Mouse (Mus musculus): ENCODE data around the gene Tmem179. TPM values are rescaled to one million over a fixed set of nuclear protein-coding genes. Genes with fewer than 3 reads are reported as not detected.

Tmem179 gene
- polyA plus RNA-seq, 1 experiment: 0.01 TPM

DNA sequence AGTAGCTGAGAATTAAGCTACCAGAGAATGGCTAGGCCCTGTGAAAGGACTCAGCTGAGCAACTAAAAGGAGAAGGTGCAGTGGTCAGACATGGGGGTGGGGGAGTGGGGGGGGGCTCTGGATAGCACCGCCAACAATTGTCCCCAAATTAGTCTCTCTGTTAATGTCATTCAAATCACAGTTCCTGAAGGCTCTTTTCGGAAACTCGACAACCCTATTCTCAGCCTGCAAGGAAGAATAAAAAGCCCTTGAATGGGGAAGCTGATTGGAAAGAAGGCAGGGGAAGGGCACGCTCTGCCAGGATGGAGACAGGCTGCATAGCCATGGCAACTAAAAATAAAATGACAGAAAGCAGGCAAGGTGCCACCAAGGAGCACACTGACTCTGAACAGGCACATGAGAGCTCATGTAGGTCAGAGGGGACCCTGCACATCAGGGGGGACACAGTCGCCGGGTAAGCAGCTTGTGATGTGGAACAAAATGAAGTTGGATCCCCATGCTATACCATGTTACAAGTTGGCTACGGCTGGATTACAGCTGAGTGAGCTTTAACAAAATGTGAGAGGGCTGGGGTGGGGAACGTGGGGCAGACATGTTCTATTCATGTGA is 25.0 kb upstream of the Tmem179 start:
- Histone ChIP-seq H3ac (ENCODE audit: control insufficient read depth, insufficient read length) (no peak overlapping the region), H3K36me3 (ENCODE audit: control insufficient read depth, insufficient read depth) (no peaks in the 10 kb centered on the region), H3K79me2 (ENCODE audit: control insufficient read depth, insufficient read depth) (no peaks in the 10 kb centered on the region), H3K4me2 (ENCODE audit: low read depth) (no peak overlapping the region), H3K27me3 (ENCODE audit: control insufficient read depth, insufficient read depth, insufficient read length) (peaks cover 31% of the 10 kb centered on the region), H3K4me3 (no peak overlapping the region)
- TF ChIP-seq POLR2A (IDR thresholded peaks at IDR 0.05; ENCODE audit: insufficient read length, low read depth): no peak
- TF ChIP-seq MYOD1 (IDR thresholded peaks at IDR 0.05; ENCODE audit: control insufficient read depth in 1 of 3, insufficient read length in 2 of 3, low read depth in 2 of 3): no peak
- TF ChIP-seq MAX (IDR thresholded peaks at IDR 0.05; ENCODE audit: low read depth): no peak
- no peak for TF ChIP-seq SRF (IDR thresholded peaks at IDR 0.05; ENCODE audit: control insufficient read depth, insufficient read length, low read depth)
- TF ChIP-seq E2F4 (IDR thresholded peaks at IDR 0.05; ENCODE audit: insufficient read depth): no peak
- TF ChIP-seq POLR2AphosphoS2 (IDR thresholded peaks at IDR 0.05; ENCODE audit: insufficient read length, low read depth): no peak
- no peak for TF ChIP-seq CEBPB (IDR thresholded peaks at IDR 0.05; ENCODE audit: insufficient read depth, poor library complexity, severe bottlenecking)
- TF ChIP-seq TCF12 (IDR thresholded peaks at IDR 0.05; ENCODE audit: insufficient read depth, poor library complexity, severe bottlenecking): no peak
- TF ChIP-seq REST (IDR thresholded peaks at IDR 0.05; ENCODE audit: insufficient read depth, insufficient read length): no peak

DNA sequence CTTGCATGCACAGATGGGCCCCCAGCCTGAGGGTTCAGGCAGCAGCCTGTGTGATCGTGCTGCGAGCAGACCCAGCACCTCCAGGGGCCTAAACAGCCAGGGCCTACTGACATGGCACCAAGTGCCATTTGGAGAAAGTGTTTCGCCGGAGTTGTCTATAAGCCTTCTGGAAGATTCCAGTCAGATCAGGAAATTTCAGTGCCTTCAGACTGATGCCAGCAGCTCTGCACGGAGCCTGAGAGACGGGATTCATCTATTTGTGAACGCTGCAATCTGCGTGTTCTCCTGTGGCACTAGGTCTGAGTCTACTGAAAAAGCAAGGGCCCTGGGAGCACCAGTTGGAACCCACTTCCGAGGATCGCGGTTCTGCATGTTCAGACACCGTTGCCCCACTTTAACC is 23.8 kb upstream of the Tmem179 start:
- Histone ChIP-seq H3K4me2 (ENCODE audit: low read depth) (no peak overlapping the region), H3K36me3 (ENCODE audit: control insufficient read depth, insufficient read depth) (no peaks in the 10 kb centered on the region), H3K79me2 (ENCODE audit: control insufficient read depth, insufficient read depth) (no peaks in the 10 kb centered on the region), H3ac (ENCODE audit: control insufficient read depth, insufficient read length) (no peak overlapping the region), H3K4me3 (no peak overlapping the region), H3K27me3 (ENCODE audit: control insufficient read depth, insufficient read depth, insufficient read length) (peaks cover 38% of the 10 kb centered on the region)
- TF ChIP-seq TCF3 (IDR thresholded peaks at IDR 0.05; ENCODE audit: insufficient read length, low read depth) (no peak), MAX (IDR thresholded peaks at IDR 0.05; ENCODE audit: low read depth) (no peak), TCF12 (IDR thresholded peaks at IDR 0.05; ENCODE audit: insufficient read depth, poor library complexity, severe bottlenecking) (no peak)

DNA sequence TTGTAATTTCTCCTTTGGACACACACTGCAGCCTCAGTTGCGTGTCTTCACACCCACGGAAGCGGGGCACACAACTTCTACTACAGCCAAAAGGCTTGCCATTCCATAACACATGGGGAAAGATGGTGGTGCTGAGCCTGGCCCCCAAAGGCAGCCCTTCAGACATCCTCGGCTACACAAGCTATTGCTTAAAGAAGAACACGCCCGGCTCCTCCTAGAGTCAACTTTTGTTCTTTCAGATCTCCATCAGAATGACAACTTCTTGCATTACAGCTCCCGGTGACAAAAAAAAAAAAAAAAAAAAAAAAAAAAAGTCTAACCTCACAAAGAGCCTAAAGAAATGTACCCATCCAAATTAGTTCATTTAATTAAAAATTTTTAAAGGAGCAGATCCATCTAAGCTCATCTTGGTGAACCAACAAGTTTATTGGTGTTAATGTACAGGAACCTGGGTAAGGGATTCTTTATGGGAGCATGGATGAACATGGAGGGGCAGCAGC is 23.0 kb upstream of the Tmem179 start:
- Histone ChIP-seq H3K79me2 (ENCODE audit: control insufficient read depth, insufficient read depth) (no peaks in the 10 kb centered on the region), H3K36me3 (ENCODE audit: control insufficient read depth, insufficient read depth) (no peaks in the 10 kb centered on the region), H3K4me3 (no peak overlapping the region), H3K4me2 (ENCODE audit: low read depth) (no peak overlapping the region), H3K27me3 (ENCODE audit: control insufficient read depth, insufficient read depth, insufficient read length) (peaks cover 41% of the 10 kb centered on the region), H3ac (ENCODE audit: control insufficient read depth, insufficient read length) (no peak overlapping the region)
- TF ChIP-seq E2F4 (IDR thresholded peaks at IDR 0.05; ENCODE audit: insufficient read depth) (no peak), CEBPB (IDR thresholded peaks at IDR 0.05; ENCODE audit: insufficient read depth, poor library complexity, severe bottlenecking) (no peak), POLR2A (IDR thresholded peaks at IDR 0.05; ENCODE audit: insufficient read length, low read depth) (no peak), MAX (IDR thresholded peaks at IDR 0.05; ENCODE audit: low read depth) (no peak), SRF (IDR thresholded peaks at IDR 0.05; ENCODE audit: control insufficient read depth, insufficient read length, low read depth) (no peak), REST (IDR thresholded peaks at IDR 0.05; ENCODE audit: insufficient read depth, insufficient read length) (no peak), MYOD1 (IDR thresholded peaks at IDR 0.05; ENCODE audit: control insufficient read depth in 1 of 3, insufficient read length in 2 of 3, low read depth in 2 of 3) (no peak), POLR2AphosphoS2 (IDR thresholded peaks at IDR 0.05; ENCODE audit: insufficient read length, low read depth) (no peak), USF1 (IDR thresholded peaks at IDR 0.05; ENCODE audit: low read depth) (no peak), TCF12 (IDR thresholded peaks at IDR 0.05; ENCODE audit: insufficient read depth, poor library complexity, severe bottlenecking) (no peak), MYOG (IDR thresholded peaks at IDR 0.05; ENCODE audit: control insufficient read depth in 1 of 3, insufficient read depth in 1 of 3, insufficient read length in 2 of 3, low read depth in 2 of 3) (no peak), TCF3 (IDR thresholded peaks at IDR 0.05; ENCODE audit: insufficient read length, low read depth) (no peak)

- no peaks in the 10 kb centered on the region for H3K36me3 ChIP-seq (ENCODE audit: control insufficient read depth, insufficient read depth)
- no peak overlapping the region for H3ac ChIP-seq (ENCODE audit: control insufficient read depth, insufficient read length)
- no peak overlapping the region for H3K4me3 ChIP-seq
- TF ChIP-seq SRF (IDR thresholded peaks at IDR 0.05; ENCODE audit: control insufficient read depth, insufficient read length, low read depth): no peak
- no peak for TF ChIP-seq MAX (IDR thresholded peaks at IDR 0.05; ENCODE audit: low read depth)
- no peak for TF ChIP-seq TCF3 (IDR thresholded peaks at IDR 0.05; ENCODE audit: insufficient read length, low read depth)
- TF ChIP-seq TCF12 (IDR thresholded peaks at IDR 0.05; ENCODE audit: insufficient read depth, poor library complexity, severe bottlenecking): no peak
- TF ChIP-seq CEBPB (IDR thresholded peaks at IDR 0.05; ENCODE audit: insufficient read depth, poor library complexity, severe bottlenecking): no peak
- no peak for TF ChIP-seq REST (IDR thresholded peaks at IDR 0.05; ENCODE audit: insufficient read depth, insufficient read length)
- no peak for TF ChIP-seq MYOD1 (IDR thresholded peaks at IDR 0.05; ENCODE audit: control insufficient read depth in 1 of 3, insufficient read length in 2 of 3, low read depth in 2 of 3)
- no peak for TF ChIP-seq POLR2A (IDR thresholded peaks at IDR 0.05; ENCODE audit: insufficient read length, low read depth)
- TF ChIP-seq MYOG (IDR thresholded peaks at IDR 0.05; ENCODE audit: control insufficient read depth in 1 of 3, insufficient read depth in 1 of 3, insufficient read length in 2 of 3, low read depth in 2 of 3): no peak
- no peak for TF ChIP-seq USF1 (IDR thresholded peaks at IDR 0.05; ENCODE audit: low read depth)
- TF ChIP-seq E2F4 (IDR thresholded peaks at IDR 0.05; ENCODE audit: insufficient read depth): no peak
- TF ChIP-seq POLR2AphosphoS2 (IDR thresholded peaks at IDR 0.05; ENCODE audit: insufficient read length, low read depth): no peak
- no peaks in the 10 kb centered on the region for H3K79me2 ChIP-seq (ENCODE audit: control insufficient read depth, insufficient read depth)
- H3K4me2 ChIP-seq (ENCODE audit: low read depth): no peak overlapping the region
- peaks cover 51% of the 10 kb centered on the region for H3K27me3 ChIP-seq (ENCODE audit: control insufficient read depth, insufficient read depth, insufficient read length)
These were observed 21.8 kb upstream of the Tmem179 start for GRCm38 (mm10) chr12:112538356-112538755.

DNA sequence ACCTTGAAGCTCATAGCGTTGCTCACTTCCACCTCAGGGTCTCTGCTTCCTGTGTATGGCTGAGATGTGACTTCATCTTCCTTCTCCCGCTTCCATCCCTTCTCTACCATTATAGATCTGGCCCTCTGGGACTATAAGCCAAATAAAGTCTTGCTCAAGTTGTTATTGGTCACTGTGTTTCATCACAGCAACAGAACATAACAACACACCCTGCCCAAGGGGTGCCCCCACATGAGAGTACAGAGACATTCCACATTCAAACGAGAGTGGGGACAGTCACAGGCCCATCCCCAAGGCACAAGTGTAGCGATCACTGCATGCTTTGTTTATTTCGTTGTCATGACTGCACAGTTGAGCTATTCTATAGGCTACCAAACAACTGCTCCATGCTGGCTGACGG is 20.7 kb upstream of the Tmem179 start:
- Histone ChIP-seq H3K36me3 (ENCODE audit: control insufficient read depth, insufficient read depth) (no peaks in the 10 kb centered on the region), H3K79me2 (ENCODE audit: control insufficient read depth, insufficient read depth) (no peaks in the 10 kb centered on the region), H3K27me3 (ENCODE audit: control insufficient read depth, insufficient read depth, insufficient read length) (peaks cover 61% of the 10 kb centered on the region), H3K4me3 (no peak overlapping the region), H3ac (ENCODE audit: control insufficient read depth, insufficient read length) (no peak overlapping the region), H3K4me2 (ENCODE audit: low read depth) (no peak overlapping the region)
- no peak for TF ChIP-seq MAX (IDR thresholded peaks at IDR 0.05; ENCODE audit: low read depth)
- TF ChIP-seq POLR2A (IDR thresholded peaks at IDR 0.05; ENCODE audit: insufficient read length, low read depth): no peak
- no peak for TF ChIP-seq E2F4 (IDR thresholded peaks at IDR 0.05; ENCODE audit: insufficient read depth)
- TF ChIP-seq REST (IDR thresholded peaks at IDR 0.05; ENCODE audit: insufficient read depth, insufficient read length): no peak

Measured in myocyte (in vitro differentiated cells).